Mouse (Mus musculus) forebrain, embryonic 16.5 days (tissue): ENCODE results near the gene Slc12a7. TPM values are rescaled to one million over a fixed set of nuclear protein-coding genes. Genes with fewer than 3 reads are reported as not detected.

ENCODE experiments used
- ATAC-seq: fragments of 200-750 bp; cut with Nextera tagmentation; 2 replicates; pipeline ENCODE4 v1.8.0; 2017; ENCODE audit warnings: mild to moderate bottlenecking, moderate library complexity
- H3K27ac ChIP-seq: fragments of 300-500 bp; sonication (generic); 2 replicates; pipeline ENCODE4 v1.5.1; 2014; ENCODE audit warnings: low read length, control low read depth
- H3K27me3 ChIP-seq: fragments of 300-500 bp; sonication (generic); replicated peaks from 2 replicates; pipeline ENCODE4 v1.6.1; 2014; ENCODE audit warnings: low read length; ENCODE audit not compliant: control insufficient read depth, insufficient read depth
- H3K36me3 ChIP-seq: fragments of 300-500 bp; sonication (generic); 2 replicates; pipeline ENCODE4 v1.6.1; 2014; ENCODE audit not compliant: control insufficient read depth, insufficient read depth
- H3K4me1 ChIP-seq: fragments of 300-500 bp; sonication (generic); replicated peaks from 2 replicates; pipeline ENCODE4 v1.6.1; 2014; ENCODE audit warnings: low read length; ENCODE audit not compliant: control insufficient read depth, insufficient read depth
- H3K4me2 ChIP-seq: fragments of 300-500 bp; sonication (generic); 2 replicates; pipeline ENCODE4 v1.6.1; 2014; ENCODE audit warnings: mild to moderate bottlenecking, low read length, control low read depth
- H3K4me3 ChIP-seq: fragments of 300-500 bp; sonication (generic); replicated peaks from 2 replicates; pipeline ENCODE4 v1.5.1; 2014; ENCODE audit warnings: mild to moderate bottlenecking, low read length, control low read depth
- H3K9ac ChIP-seq: fragments of 300-500 bp; sonication (generic); replicated peaks from 2 replicates; pipeline ENCODE4 v1.6.1; 2014; ENCODE audit warnings: low read depth, low read length, control low read depth
- H3K9me3 ChIP-seq: fragments of 300-500 bp; sonication (generic); 2 replicates; pipeline ENCODE4 v1.6.1; 2016; ENCODE audit warnings: low read length; ENCODE audit not compliant: control insufficient read depth
- WGBS: fragments of 180-500 bp; shearing (Covaris S2); extraction: QIAGEN DNeasy Blood & Tissue Kit; methylation state at CpG from one replicate; pipeline ENCODE4 v1.1.7; 2014; 5-methylcytosine and 5-hydroxymethylcytosine counted together
- polyA plus RNA-seq: library from polyadenylated mRNA; unstranded; fragments of >200 nt; fragmentation: Nextera tagmentation; extraction: Ambion mirVana; gene quantifications from 2 replicates; pipeline ENCODE4 v1.2.1, GENCODE M21; 2015

Gene Slc12a7
- polyA plus RNA-seq, 1 experiment from 2014 or later, result 13.5 TPM

- Histone ChIP-seq H3K4me2 (no peak overlapping the region), H3K9me3 (no peaks in the 10 kb centered on the region), H3K27ac (no peak overlapping the region), H3K4me1 (peaks cover 8% of the 10 kb centered on the region; the same call in 1 of the 2 replicates), H3K9ac (no peak overlapping the region), H3K36me3 (no peaks in the 10 kb centered on the region), H3K4me3 (no peak overlapping the region), H3K27me3 (no peaks in the 10 kb centered on the region)
- peak; percentile 77 for ATAC-seq
- WGBS, result 42% methylated on average over 4 of the region's 4 CpGs
These were observed 40.8 kb downstream of the Slc12a7 start for GRCm38 (mm10) chr13:73773519-73774205.

DNA sequence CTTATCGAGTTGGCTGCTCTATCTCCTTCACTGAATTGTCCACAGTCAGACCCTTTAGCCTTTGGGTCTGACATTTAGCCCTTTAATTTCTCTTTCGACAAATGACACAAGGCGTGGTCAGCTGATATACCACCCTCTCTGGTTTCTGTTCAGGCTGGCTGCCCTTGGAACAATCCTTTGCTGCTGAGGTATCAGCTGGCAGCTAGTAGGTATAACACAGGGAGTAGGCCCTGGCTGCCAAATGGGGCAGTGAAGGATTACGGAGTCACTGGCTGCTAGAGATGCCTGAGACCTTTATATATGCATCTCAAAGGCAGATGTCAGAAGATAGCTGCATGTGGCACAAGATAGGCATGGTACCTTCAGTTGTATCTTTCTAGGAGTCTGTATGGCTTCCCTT is 42.9 kb downstream of the Slc12a7 start:
- Histone ChIP-seq H3K36me3 (no peaks in the 10 kb centered on the region), H3K27ac (no peak overlapping the region), H3K9ac (no peak overlapping the region), H3K9me3 (no peaks in the 10 kb centered on the region), H3K27me3 (no peaks in the 10 kb centered on the region), H3K4me3 (no peak overlapping the region), H3K4me2 (no peak overlapping the region), H3K4me1 (peaks cover 8% of the 10 kb centered on the region; the same call in 1 of the 2 replicates)
- no peak for ATAC-seq
- 83% methylated on average over 4 of the region's 4 CpGs for WGBS

DNA sequence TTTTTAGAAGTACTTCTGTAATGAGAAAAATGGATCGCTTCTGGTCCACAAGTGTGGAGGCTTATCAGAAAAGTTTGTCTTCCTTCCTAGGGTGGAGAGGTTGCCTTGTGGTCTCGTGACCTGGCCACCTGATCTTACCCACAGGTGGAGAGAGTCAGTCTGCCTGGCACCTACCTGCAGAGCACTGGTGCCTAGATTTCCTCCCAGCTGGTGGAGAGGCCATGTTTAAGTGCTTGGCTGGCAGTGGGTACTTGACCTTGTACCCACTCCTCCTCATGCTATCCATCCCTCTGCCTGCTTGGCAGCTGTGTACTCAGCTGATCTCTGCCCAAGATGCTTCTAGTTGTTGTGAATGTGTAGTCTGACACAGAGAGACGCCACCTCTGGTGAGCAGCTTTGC is 44.7 kb downstream of the Slc12a7 start:
- peaks cover 8% of the 10 kb centered on the region; the same call in 1 of the 2 replicates for H3K4me1 ChIP-seq
- no peak overlapping the region for H3K9ac ChIP-seq
- H3K36me3 ChIP-seq, result no peaks in the 10 kb centered on the region
- H3K9me3 ChIP-seq, result no peaks in the 10 kb centered on the region
- WGBS, result 84% methylated on average over 3 of the region's 3 CpGs
- no peak for ATAC-seq
- H3K27ac ChIP-seq, result no peak overlapping the region
- no peak overlapping the region for H3K4me3 ChIP-seq
- H3K27me3 ChIP-seq, result no peaks in the 10 kb centered on the region
- no peak overlapping the region for H3K4me2 ChIP-seq

DNA sequence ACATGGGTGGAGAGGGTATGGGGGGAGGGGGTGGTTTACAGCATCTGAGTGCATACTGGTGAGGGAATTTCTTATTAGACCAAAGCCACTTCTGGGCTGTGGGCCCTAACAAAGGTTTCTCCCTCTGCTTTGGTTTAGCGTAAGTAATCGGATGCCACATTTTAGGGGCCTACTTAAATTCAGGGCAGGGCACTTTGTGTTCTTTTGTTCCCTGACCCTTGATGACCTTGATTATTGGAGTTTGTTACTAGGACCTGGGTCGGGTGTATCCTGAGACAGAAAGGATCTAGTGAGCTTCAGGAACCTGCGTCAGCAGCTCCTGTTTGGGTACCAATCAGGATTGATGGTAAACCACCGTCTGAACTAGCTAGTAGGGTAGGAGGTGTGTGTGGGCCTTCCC is 49.6 kb downstream of the Slc12a7 start:
- no peaks in the 10 kb centered on the region for H3K36me3 ChIP-seq
- H3K4me2 ChIP-seq, result no peak overlapping the region
- H3K9me3 ChIP-seq, result no peaks in the 10 kb centered on the region
- no peak overlapping the region for H3K9ac ChIP-seq
- H3K27ac ChIP-seq, result no peak overlapping the region
- H3K4me1 ChIP-seq, result no peaks in the 10 kb centered on the region
- no peaks in the 10 kb centered on the region for H3K27me3 ChIP-seq
- H3K4me3 ChIP-seq, result no peak overlapping the region
- no peak for ATAC-seq
- WGBS, result 45% methylated on average over 5 of the region's 5 CpGs

GRCm38 (mm10) chr13:73792176-73792575 is 59.3 kb downstream of the Slc12a7 start:
- no peak overlapping the region for H3K4me2 ChIP-seq
- H3K27ac ChIP-seq, result no peak overlapping the region
- no peak overlapping the region for H3K9ac ChIP-seq
- H3K4me3 ChIP-seq, result no peak overlapping the region
- H3K4me1 ChIP-seq, result no peaks in the 10 kb centered on the region
- no peaks in the 10 kb centered on the region for H3K9me3 ChIP-seq
- no peak for ATAC-seq
- WGBS, result 96% methylated on average over 4 of the region's 4 CpGs
- H3K36me3 ChIP-seq, result no peaks in the 10 kb centered on the region
- H3K27me3 ChIP-seq, result no peaks in the 10 kb centered on the region

- H3K9me3 ChIP-seq, result no peaks in the 10 kb centered on the region
- ATAC-seq, result no peak
- H3K27me3 ChIP-seq, result no peaks in the 10 kb centered on the region
- H3K27ac ChIP-seq, result no peak overlapping the region
- 92% methylated on average over 5 of the region's 5 CpGs for WGBS
- H3K36me3 ChIP-seq, result no peaks in the 10 kb centered on the region
- no peak overlapping the region for H3K4me3 ChIP-seq
- H3K9ac ChIP-seq, result no peak overlapping the region
- no peak overlapping the region for H3K4me2 ChIP-seq
- H3K4me1 ChIP-seq, result no peaks in the 10 kb centered on the region
These were observed 60.3 kb downstream of the Slc12a7 start for GRCm38 (mm10) chr13:73793171-73793570.

- no peak overlapping the region for H3K4me3 ChIP-seq
- no peaks in the 10 kb centered on the region for H3K27me3 ChIP-seq
- no peak overlapping the region for H3K27ac ChIP-seq
- no peaks in the 10 kb centered on the region for H3K9me3 ChIP-seq
- H3K4me1 ChIP-seq, result no peaks in the 10 kb centered on the region
- ATAC-seq, result no peak
- H3K36me3 ChIP-seq, result no peaks in the 10 kb centered on the region
- no peak overlapping the region for H3K9ac ChIP-seq
- 83% methylated on average over 5 of the region's 5 CpGs for WGBS
- no peak overlapping the region for H3K4me2 ChIP-seq
These were observed 66.2 kb downstream of the Slc12a7 start for GRCm38 (mm10) chr13:73799110-73799509.

DNA sequence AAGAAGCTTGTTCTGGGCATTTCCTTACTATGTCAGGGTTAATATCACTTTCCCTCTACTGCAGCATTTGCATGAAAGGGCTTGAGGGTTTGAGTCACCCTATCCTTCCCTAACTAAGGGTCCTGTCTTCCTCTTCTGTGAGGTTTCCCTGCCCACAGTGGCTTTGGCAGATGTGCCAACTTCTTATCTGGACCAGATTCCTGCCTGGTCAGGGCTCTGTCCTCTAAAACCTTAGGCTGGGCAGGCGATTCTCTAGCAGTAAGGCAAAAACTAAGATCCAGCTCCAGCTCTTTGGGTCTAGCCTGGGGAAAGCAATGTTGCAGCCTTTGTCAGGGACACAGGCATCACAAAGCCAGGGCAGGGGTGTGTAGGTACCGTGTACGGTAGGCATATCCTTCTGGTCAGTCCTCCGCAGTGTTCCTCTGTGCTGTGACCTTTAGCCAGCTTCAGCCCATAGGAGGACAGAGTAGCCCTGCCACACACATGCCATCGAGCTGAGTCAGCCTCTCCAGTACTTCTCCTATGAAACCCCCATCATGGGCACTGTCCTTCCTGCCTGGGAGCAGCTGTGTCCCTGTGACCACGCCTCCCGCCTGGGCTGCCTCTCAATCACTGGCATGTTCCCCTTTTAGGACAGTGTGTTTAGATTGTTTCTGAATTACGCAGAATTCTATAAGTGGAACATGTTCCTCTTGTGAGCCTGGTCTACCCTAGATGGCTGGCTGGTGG is 70.7 kb downstream of the Slc12a7 start:
- H3K27ac ChIP-seq, result no peak overlapping the region
- no peak overlapping the region for H3K9ac ChIP-seq
- 95% methylated on average over 8 of the region's 8 CpGs for WGBS
- no peaks in the 10 kb centered on the region for H3K36me3 ChIP-seq
- H3K27me3 ChIP-seq, result no peaks in the 10 kb centered on the region
- no peak overlapping the region for H3K4me2 ChIP-seq
- no peaks in the 10 kb centered on the region for H3K4me1 ChIP-seq
- no peak overlapping the region for H3K4me3 ChIP-seq
- no peak for ATAC-seq
- no peaks in the 10 kb centered on the region for H3K9me3 ChIP-seq

- Histone ChIP-seq H3K4me3 (no peak overlapping the region), H3K27ac (no peak overlapping the region), H3K36me3 (no peaks in the 10 kb centered on the region; the same call in 1 of the 2 replicates), H3K9ac (no peak overlapping the region), H3K9me3 (no peaks in the 10 kb centered on the region), H3K4me1 (no peaks in the 10 kb centered on the region), H3K27me3 (no peaks in the 10 kb centered on the region), H3K4me2 (no peak overlapping the region)
- ATAC-seq, result no peak
- WGBS, result 93% methylated on average over 5 of the region's 5 CpGs
These were observed 72.0 kb downstream of the Slc12a7 start for GRCm38 (mm10) chr13:73804914-73805313.
